Mouse (Mus musculus) heart, embryonic 14.5 days (tissue): ENCODE measurements around the gene Ripor3. TPM values are rescaled to one million over a fixed set of nuclear protein-coding genes. Genes with fewer than 3 reads are reported as not detected.
A peak's percentile ranks its signal among the peaks of the same experiment; 100 is the strongest.

ENCODE experiments used
- ATAC-seq: fragments of 200-750 bp; cut with Nextera tagmentation; 2 replicates; pipeline ENCODE4 v1.8.0; 2017; ENCODE audit warnings: low read depth, moderate TSS enrichment; ENCODE audit not compliant: insufficient number of reproducible peaks, insufficient read depth, low FRiP score
- H3K27ac ChIP-seq, 2 experiments: fragments of 200-500 bp in 1 of 2; fragments of 300-500 bp in 1 of 2; sonication (generic) in 1 of 2; replicated peaks in 1 of 2; 2 replicates each; pipeline ENCODE4 v1.5.1; 2012 to 2014; ENCODE audit warnings: low read depth in 2 of 2, low read length in 2 of 2, control low read depth in 1 of 2, mild to moderate bottlenecking in 1 of 2, mixed read lengths in 1 of 2; ENCODE audit not compliant: control insufficient read depth in 1 of 2, insufficient read depth in 1 of 2
- H3K27me3 ChIP-seq: fragments of 300-500 bp; sonication (generic); 2 replicates; pipeline ENCODE4 v1.6.1; 2014; ENCODE audit warnings: mild to moderate bottlenecking, low read length, control low read depth; ENCODE audit not compliant: control insufficient read depth, insufficient read depth
- H3K36me3 ChIP-seq: fragments of 300-500 bp; sonication (generic); 2 replicates; pipeline ENCODE4 v1.6.1; 2014; ENCODE audit warnings: mild to moderate bottlenecking, control low read depth, low read length, mixed read lengths; ENCODE audit not compliant: control insufficient read depth, insufficient read depth
- H3K4me1 ChIP-seq, 2 experiments: fragments of 200-500 bp in 1 of 2; fragments of 300-500 bp in 1 of 2; sonication (generic) in 1 of 2; 2 replicates each; pipeline ENCODE4 v1.6.1; 2012 to 2014; ENCODE audit warnings: low read length in 2 of 2, control low read depth in 1 of 2, mixed read lengths in 1 of 2; ENCODE audit not compliant: control insufficient read depth in 2 of 2, insufficient read depth in 2 of 2
- H3K4me2 ChIP-seq: fragments of 300-500 bp; sonication (generic); 2 replicates; pipeline ENCODE4 v1.6.1; 2014; ENCODE audit warnings: mild to moderate bottlenecking, low read length
- H3K4me3 ChIP-seq, 2 experiments: fragments of 200-500 bp in 1 of 2; fragments of 300-500 bp in 1 of 2; sonication (generic) in 1 of 2; 2 replicates each; pipeline ENCODE4 v1.5.1; 2012 to 2014; ENCODE audit warnings: low read length in 2 of 2, mild to moderate bottlenecking in 2 of 2, control low read depth in 1 of 2, low read depth in 1 of 2, moderate library complexity in 1 of 2; ENCODE audit not compliant: control insufficient read depth in 1 of 2, insufficient read depth in 1 of 2
- H3K9ac ChIP-seq: fragments of 300-500 bp; sonication (generic); 2 replicates; pipeline ENCODE4 v1.6.1; 2014; ENCODE audit warnings: mild to moderate bottlenecking, low read length
- H3K9me3 ChIP-seq: fragments of 300-500 bp; sonication (generic); 2 replicates; pipeline ENCODE4 v1.6.1; 2016; ENCODE audit warnings: low read length, control low read depth; ENCODE audit not compliant: control insufficient read depth
- WGBS: fragments of 180-500 bp; shearing (Covaris S2); extraction: QIAGEN DNeasy Blood & Tissue Kit; methylation state at CpG from one replicate; pipeline ENCODE4 v1.1.7; 2014; 5-methylcytosine and 5-hydroxymethylcytosine counted together
- polyA plus RNA-seq: library from polyadenylated mRNA; unstranded; fragments of >200 nt; fragmentation: Nextera tagmentation; extraction: Ambion mirVana; gene quantifications from 2 replicates; pipeline ENCODE4 v1.2.1, GENCODE M21; 2014

Gene Ripor3
- polyA plus RNA-seq, 1 experiment from 2014 or later, result 1.00 TPM

DNA sequence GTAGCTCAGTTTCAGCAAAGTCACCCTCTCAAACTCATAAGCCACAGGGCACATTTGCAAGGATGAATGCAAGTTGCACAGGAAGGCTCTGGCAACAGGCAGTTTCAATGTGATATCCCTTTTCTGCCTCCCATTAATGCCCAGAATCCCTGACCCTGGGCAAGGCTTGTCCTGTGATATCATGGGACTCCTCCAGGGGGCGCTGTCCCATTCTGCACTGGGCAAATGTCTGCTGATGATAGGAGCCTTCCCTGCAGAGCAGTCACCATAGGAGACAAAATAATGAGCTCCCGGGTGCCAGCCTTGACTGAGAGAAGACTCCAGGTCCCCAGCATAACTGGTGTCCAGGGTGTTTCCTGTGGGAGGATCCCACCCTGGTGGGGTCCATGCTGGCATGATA lies 42.3 kb upstream of the Ripor3 start:
- ATAC-seq, result no peak
- H3K4me1 ChIP-seq, result peaks cover 17 to 31% of the 10 kb centered on the region in 2 experiments
- no peak overlapping the region for H3K4me2 ChIP-seq
- H3K9me3 ChIP-seq, result no peaks in the 10 kb centered on the region
- no peak overlapping the region for H3K27ac ChIP-seq
- no peak overlapping the region for H3K9ac ChIP-seq
- H3K27me3 ChIP-seq, result peaks cover 4% of the 10 kb centered on the region; the same call in 1 of the 2 replicates
- 5% methylated on average over 2 of the region's 2 CpGs for WGBS
- H3K4me3 ChIP-seq, result no peak overlapping the region
- H3K36me3 ChIP-seq, result no peaks in the 10 kb centered on the region

GRCm38 (mm10) chr2:168052156-168052555 lies 41.7 kb upstream of the Ripor3 start:
- Histone ChIP-seq H3K27ac (no peak overlapping the region), H3K9me3 (no peaks in the 10 kb centered on the region), H3K4me3 (no peak overlapping the region), H3K4me1 (peaks cover 17 to 30% of the 10 kb centered on the region in 2 experiments), H3K36me3 (no peaks in the 10 kb centered on the region), H3K4me2 (no peak overlapping the region), H3K9ac (no peak overlapping the region), H3K27me3 (peaks cover 4% of the 10 kb centered on the region; the same call in 1 of the 2 replicates)
- WGBS, result 93% methylated on average over 1 of the region's 1 CpGs
- no peak for ATAC-seq

DNA sequence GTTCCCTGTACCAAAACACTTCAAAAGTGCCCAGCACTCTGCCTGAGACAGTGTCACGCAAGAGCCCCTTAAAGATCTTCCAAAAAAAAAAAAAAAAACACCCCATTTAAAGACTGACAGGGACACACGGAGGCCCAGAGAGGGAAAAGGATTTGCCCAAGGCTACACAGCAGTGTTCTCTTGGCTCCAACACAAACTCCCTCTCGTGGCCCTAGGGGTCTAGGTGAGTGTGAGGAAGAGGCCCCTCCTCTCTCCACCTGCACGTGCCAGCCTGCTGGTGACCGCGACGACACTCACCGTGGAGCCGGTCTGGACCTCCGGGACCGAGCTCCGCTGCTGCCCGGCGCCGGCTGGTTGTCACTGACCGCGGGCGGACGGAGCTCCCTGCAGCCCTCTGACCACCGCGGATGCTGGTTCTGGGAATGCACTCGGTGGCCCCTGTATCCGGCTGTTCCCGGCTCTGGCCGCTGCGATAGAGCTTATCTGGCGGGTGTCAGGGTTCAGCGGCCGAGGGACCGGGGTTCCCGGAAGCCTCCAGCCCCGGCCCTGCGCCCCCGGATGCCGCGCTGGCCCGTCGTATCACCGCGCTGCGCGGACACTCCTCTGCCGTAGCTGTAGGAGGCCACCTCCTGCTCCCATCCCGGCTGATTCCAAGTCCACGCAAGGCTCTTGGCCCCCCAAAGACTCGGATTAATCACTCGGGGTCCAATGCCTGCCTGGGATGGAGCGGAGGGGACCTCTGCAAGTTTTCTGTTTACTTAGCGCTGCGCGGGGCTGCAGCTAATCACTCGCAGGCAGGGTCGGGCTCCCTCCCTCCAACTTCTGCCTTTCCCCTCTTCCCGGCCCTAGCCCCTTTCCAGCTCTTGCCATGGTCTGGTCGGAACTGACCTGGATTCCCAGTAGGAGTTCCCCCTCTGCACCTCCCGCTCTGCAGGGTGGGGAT lies 39.9 kb upstream of the Ripor3 start:
- WGBS, result 1% methylated on average over 56 of the region's 56 CpGs
- no peak for ATAC-seq
- Histone ChIP-seq H3K27ac (no peak overlapping the region; a peak in 1 of 4 replicates), H3K4me2 (peak overlapping the region; percentile 94), H3K9ac (peak overlapping the region; percentile 76), H3K4me1 (peaks cover 15 to 25% of the 10 kb centered on the region in 2 experiments), H3K27me3 (peaks cover 4% of the 10 kb centered on the region; the same call in 1 of the 2 replicates), H3K36me3 (no peaks in the 10 kb centered on the region), H3K4me3 (peak overlapping the region; percentile 51 to 57), H3K9me3 (no peaks in the 10 kb centered on the region)

DNA sequence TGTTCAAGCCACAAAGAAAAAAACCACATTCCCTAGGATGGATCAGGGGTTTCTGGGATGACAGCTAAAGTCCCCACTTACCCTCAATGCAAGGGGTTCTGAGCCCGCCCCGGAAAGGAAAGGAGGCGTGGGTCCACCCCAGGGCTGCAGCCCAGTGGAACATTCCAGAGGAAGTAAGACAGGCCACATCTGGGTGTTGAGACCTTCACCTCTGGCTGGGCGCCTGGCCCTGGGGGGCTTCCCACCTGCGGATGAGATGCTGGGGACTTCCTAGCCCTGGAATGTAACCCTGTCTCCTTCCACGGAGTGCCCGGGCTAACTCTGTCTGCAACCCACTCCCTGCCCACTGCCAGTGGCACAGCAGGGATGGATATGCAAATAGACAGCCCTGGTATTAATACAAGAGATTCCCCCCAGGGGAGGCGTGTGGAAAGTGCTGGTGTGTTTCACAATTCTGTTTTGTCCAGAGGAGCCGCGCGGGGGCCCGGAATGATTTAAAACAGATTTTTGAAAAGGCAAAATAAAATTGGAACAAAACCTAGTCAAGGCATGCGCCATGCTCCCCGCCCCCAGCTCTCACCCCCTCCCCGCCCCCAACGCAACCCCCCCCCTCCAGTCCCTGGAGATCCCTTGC lies 38.7 kb upstream of the Ripor3 start:
- Histone ChIP-seq H3K27ac (no peak overlapping the region), H3K4me2 (peak overlapping the region; percentile 94), H3K9me3 (no peaks in the 10 kb centered on the region), H3K4me1 (peaks cover 18 to 25% of the 10 kb centered on the region in 2 experiments), H3K36me3 (no peaks in the 10 kb centered on the region), H3K9ac (no peak overlapping the region; the same call in 1 of the 2 replicates), H3K4me3 (peak overlapping the region; percentile 51 to 57; a peak in 3 of 4 replicates), H3K27me3 (peaks cover 4% of the 10 kb centered on the region; the same call in 1 of the 2 replicates)
- ATAC-seq, result no peak
- 17% methylated on average over 16 of the region's 16 CpGs for WGBS

- WGBS, result 82% methylated on average over 4 of the region's 4 CpGs
- peaks cover 4% of the 10 kb centered on the region; the same call in 1 of the 2 replicates for H3K27me3 ChIP-seq
- no peak overlapping the region for H3K9ac ChIP-seq
- no peak overlapping the region for H3K4me2 ChIP-seq
- H3K9me3 ChIP-seq, result no peaks in the 10 kb centered on the region
- no peaks in the 10 kb centered on the region for H3K36me3 ChIP-seq
- no peak for ATAC-seq
- peaks cover 18 to 25% of the 10 kb centered on the region in 2 experiments for H3K4me1 ChIP-seq
- H3K27ac ChIP-seq, result peak overlapping the region in 1 of 2 experiments; percentile 50; a peak in 2 of 4 replicates
- no peak overlapping the region for H3K4me3 ChIP-seq
Measured at GRCm38 (mm10) chr2:168046467-168046866, 36.0 kb upstream of the Ripor3 start.

- Histone ChIP-seq H3K27ac (peak overlapping the region; percentile 32 to 50; a peak in 3 of 4 replicates), H3K4me1 (peaks cover 18 to 25% of the 10 kb centered on the region in 2 experiments), H3K4me2 (0 out of 2 replicates have a peak overlapping the region, but pooled peaks have one; percentile 22), H3K27me3 (peaks cover 4% of the 10 kb centered on the region; the same call in 1 of the 2 replicates), H3K4me3 (no peak overlapping the region), H3K9me3 (no peaks in the 10 kb centered on the region), H3K36me3 (no peaks in the 10 kb centered on the region), H3K9ac (0 out of 2 replicates have a peak overlapping the region, but pooled peaks have one; percentile 1)
- 28% methylated on average over 5 of the region's 5 CpGs for WGBS
- ATAC-seq, result 0 out of 2 replicates have a peak, but pooled peaks have one; percentile 22
Measured at GRCm38 (mm10) chr2:168045771-168046170, 35.4 kb upstream of the Ripor3 start.

- Histone ChIP-seq H3K9ac (no peak overlapping the region), H3K27ac (peak overlapping the region in 1 of 2 experiments; percentile 41; a peak in 2 of 4 replicates)
- no peak for ATAC-seq
Measured at GRCm38 (mm10) chr2:168045357-168045756, 34.9 kb upstream of the Ripor3 start.

More at GRCm38 (mm10) chr2:168045357-168045756, 34.9 kb upstream of the Ripor3 start:
- WGBS, result 72% methylated on average over 13 of the region's 13 CpGs
- Histone ChIP-seq H3K4me2 (0 out of 2 replicates have a peak overlapping the region, but pooled peaks have one; percentile 22), H3K36me3 (no peaks in the 10 kb centered on the region), H3K27me3 (peaks cover 4% of the 10 kb centered on the region; the same call in 1 of the 2 replicates), H3K4me3 (no peak overlapping the region), H3K4me1 (peaks cover 16 to 25% of the 10 kb centered on the region in 2 experiments), H3K9me3 (no peaks in the 10 kb centered on the region)
